Mouse (Mus musculus) erythroid progenitor cell, adult 5-6 weeks (primary cell): ENCODE results near the gene Mfsd2b. TPM values are rescaled to one million over a fixed set of nuclear protein-coding genes. Genes with fewer than 3 reads are reported as not detected.

Experiments used
- ATAC-seq: replicated peaks from 2 replicates; pipeline ENCODE4 v1.8.0; 2016; ENCODE audit warnings: moderate number of reproducible peaks, mild to moderate bottlenecking, moderate TSS enrichment, inconsistent platforms; ENCODE audit not compliant: poor library complexity, low FRiP score, severe bottlenecking
- total RNA-seq, 2 experiments: library from RNA; stranded (forward) in 1 of 2; stranded (reverse) in 1 of 2; fragments of 150-400 nt in 1 of 2; fragments of 186-747, 209-891 nt in 1 of 2; gene quantifications; 2 replicates each; pipeline versions ENCODE4 v1.2.3 to v1.2.4; 2015 to 2017; ENCODE audit warnings: low replicate concordance in 2 of 2

Mfsd2b gene
- total RNA-seq, 2 experiments from 2014 or later = 262 to 277 TPM

DNA sequence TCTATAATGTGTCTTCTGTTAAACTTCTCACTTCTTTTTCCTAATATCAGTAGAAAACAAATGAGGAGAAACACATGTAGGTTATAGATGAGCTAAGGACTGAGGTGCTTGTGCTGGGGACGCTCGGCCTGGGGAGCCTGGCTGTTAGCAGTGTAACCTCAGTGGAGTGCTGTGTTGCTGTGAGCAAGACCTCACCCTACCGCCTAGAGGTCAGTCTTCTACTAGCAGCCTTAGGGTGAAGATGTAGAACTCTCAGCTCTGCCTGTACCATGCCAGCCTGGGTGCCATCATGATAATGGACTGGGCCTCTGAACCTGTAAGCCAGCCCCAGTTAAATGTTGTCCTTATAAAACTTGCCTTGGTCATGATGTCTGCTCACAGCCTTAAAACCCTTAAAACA is 46.9 kb downstream of the Mfsd2b start:
- no peak for ATAC-seq

DNA sequence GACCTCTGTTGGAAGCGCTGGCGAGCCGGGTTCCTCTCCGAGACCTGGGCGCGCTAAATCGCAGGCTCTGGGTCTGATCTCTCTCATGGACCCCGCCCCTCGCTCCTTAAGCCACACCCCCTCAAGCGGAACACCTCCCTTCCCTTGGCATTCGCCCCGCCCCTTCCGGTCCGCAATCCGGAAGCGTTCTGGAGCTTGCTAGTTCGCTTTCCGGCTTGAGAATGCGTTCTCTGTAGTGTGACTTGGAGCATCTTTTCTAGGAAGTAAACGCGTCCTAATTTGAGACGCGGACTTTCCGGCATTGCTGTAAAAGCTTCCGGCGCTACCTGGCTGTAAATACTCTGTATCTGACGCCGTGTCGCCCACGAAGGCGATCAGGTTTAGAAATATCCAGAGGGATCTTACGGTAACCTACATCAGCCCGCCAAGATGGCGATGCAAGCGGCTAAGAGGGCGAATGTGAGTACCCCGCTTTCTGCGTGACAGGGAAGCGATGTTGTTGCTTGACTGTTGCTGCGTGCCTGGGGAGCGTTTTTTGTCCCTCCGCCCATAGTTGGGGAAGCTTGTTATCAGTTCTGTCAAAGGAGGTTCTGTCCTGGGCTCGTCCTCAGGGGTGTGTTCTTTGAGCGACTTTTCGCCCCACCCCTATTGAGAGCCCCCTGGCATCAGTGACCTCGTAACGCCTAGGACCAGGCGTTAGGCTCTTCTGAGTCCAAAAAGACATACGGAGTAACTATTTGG is 56.6 kb downstream of the Mfsd2b start, which contains the start of gene Sf3b6:
Gene Sf3b6, plus strand, starts transcription at position 184 of the 741 bp plus-strand sequence.
- ATAC-seq = peak; percentile 97

DNA sequence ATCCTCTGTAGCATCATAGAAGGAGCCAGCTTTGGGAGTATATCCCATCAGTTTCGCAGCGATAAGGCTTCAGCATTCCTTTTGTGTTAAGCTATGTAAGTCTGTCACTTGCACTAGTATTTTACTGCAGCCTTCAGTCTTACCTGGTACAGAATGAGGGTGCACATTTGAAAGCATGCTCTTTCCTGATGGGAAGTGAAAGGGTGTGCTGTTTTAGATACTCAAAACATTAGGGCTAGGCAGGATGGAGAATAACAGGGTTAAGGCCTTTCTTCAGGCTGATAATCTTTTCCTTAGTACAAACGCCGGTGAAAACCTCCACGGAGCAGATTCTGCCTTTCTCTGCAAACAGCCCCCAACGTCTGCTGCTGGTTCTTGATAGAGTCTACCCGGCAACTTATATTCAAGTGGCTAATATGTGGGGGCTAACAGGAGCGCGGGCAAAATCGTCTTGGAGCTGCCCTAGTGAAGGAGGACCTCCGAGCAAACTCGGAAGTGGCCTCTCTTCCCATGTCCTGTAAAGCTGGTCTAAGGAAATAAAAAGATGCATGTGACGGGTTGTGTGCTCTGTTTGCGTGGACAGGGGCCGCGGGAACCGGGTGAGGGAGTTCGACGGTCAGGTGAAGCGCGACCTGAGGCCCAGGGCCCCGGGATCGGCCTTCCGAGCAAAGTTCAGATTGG is 57.3 kb downstream of the Mfsd2b start:
- peak; percentile 46 for ATAC-seq

DNA sequence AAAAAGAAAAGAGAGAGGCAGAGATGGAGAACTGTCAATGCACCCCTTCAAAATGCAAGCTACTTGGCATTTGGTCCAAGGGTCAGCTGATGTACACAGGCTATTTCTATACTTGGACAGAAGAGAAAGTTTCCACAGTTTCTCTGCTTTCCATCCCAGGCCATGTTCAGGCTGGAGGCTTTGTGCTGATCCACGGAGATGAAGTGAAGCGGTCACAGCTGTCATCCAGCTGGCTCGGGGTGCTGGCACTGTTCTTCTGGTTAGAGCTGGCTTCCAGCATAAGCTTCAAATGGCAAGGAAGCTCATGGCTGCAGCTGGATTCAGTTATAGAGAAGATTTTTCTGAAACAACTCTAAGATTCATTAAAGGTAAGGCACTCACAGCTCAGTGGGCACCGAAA is 60.5 kb downstream of the Mfsd2b start:
- no peak for ATAC-seq

Other genes starting within 250 kb of the Mfsd2b start
- gene Fam228a, start 135.9 kb downstream of the Mfsd2b start, total RNA-seq (2015; ENCODE audit: low replicate concordance) = not detected in 2 replicates
- gene Fam228a, start 135.9 kb downstream of the Mfsd2b start, total RNA-seq (2017; ENCODE audit: low replicate concordance) = not detected in 2 replicates
- not detected in 2 replicates for gene Pfn4, start 105.3 kb downstream of the Mfsd2b start, total RNA-seq (2015; ENCODE audit: low replicate concordance)
- gene Pfn4, start 105.3 kb downstream of the Mfsd2b start, total RNA-seq (2017; ENCODE audit: low replicate concordance) = not detected in 2 replicates
- gene Fam228b, start 105.1 kb downstream of the Mfsd2b start, total RNA-seq (2015; ENCODE audit: low replicate concordance) = not detected in 2 replicates
- 0.90 TPM in 1 of 2 replicates, not detected in the other for gene Fam228b, start 105.1 kb downstream of the Mfsd2b start, total RNA-seq (2017; ENCODE audit: low replicate concordance)
- 82.2 and 163 TPM in 2 replicates for gene Sf3b6, start 56.8 kb downstream of the Mfsd2b start, total RNA-seq (2015; ENCODE audit: low replicate concordance)
- 50.3 and 108 TPM in 2 replicates for gene Sf3b6, start 56.8 kb downstream of the Mfsd2b start, total RNA-seq (2017; ENCODE audit: low replicate concordance)
- gene Fkbp1b, start 32.8 kb downstream of the Mfsd2b start, total RNA-seq (2015; ENCODE audit: low replicate concordance) = not detected in 2 replicates
- gene Fkbp1b, start 32.8 kb downstream of the Mfsd2b start, total RNA-seq (2017; ENCODE audit: low replicate concordance) = 0.15 and 0.90 TPM in 2 replicates
- gene Wdcp, start 31.1 kb downstream of the Mfsd2b start, total RNA-seq (2015; ENCODE audit: low replicate concordance) = 2.1 and 16.9 TPM in 2 replicates
- gene Wdcp, start 31.1 kb downstream of the Mfsd2b start, total RNA-seq (2017; ENCODE audit: low replicate concordance) = 0.15 and 0.39 TPM in 2 replicates
- gene Ubxn2a, start 33.3 kb upstream of the Mfsd2b start, total RNA-seq (2015; ENCODE audit: low replicate concordance) = 31.4 and 36.4 TPM in 2 replicates
- gene Ubxn2a, start 33.3 kb upstream of the Mfsd2b start, total RNA-seq (2017; ENCODE audit: low replicate concordance) = 44.9 and 72.6 TPM in 2 replicates
- gene Atad2b, start 43.0 kb upstream of the Mfsd2b start, total RNA-seq (2015; ENCODE audit: low replicate concordance) = 72.4 and 96.0 TPM in 2 replicates
- 96.5 and 105 TPM in 2 replicates for gene Atad2b, start 43.0 kb upstream of the Mfsd2b start, total RNA-seq (2017; ENCODE audit: low replicate concordance)